Mouse (Mus musculus) thymus, postnatal 36 days (tissue): Measurements from ENCODE around the gene Elmsan1.

Source experiments
- DNase-seq, 2 experiments: peaks; one replicate each; pipeline ENCODE4 v3.0.0; 2022; ENCODE audit warnings: mixed read lengths in 2 of 2

Elmsan1 gene

GRCm38 (mm10) chr12:84215758-84216440, 2.8 kb downstream of the Elmsan1 start:
- no peak for DNase-seq

GRCm38 (mm10) chr12:84214495-84215175, 4.0 kb downstream of the Elmsan1 start:
- no peak for DNase-seq

GRCm38 (mm10) chr12:84212297-84212696, 6.4 kb downstream of the Elmsan1 start:
- DNase-seq, result no peak

- no peak for DNase-seq
Measured at GRCm38 (mm10) chr12:84211021-84211538, 7.6 kb downstream of the Elmsan1 start.

- no peak for DNase-seq
Measured at GRCm38 (mm10) chr12:84210288-84210687, 8.4 kb downstream of the Elmsan1 start.

GRCm38 (mm10) chr12:84209093-84209492, 9.6 kb downstream of the Elmsan1 start:
- no peak for DNase-seq

- no peak for DNase-seq
Measured at GRCm38 (mm10) chr12:84207209-84207817, 11.4 kb downstream of the Elmsan1 start.

GRCm38 (mm10) chr12:84206525-84206924, 12.2 kb downstream of the Elmsan1 start:
- DNase-seq, result peak; percentile 24 to 52

- no peak for DNase-seq
Measured at GRCm38 (mm10) chr12:84205659-84206185, 13.0 kb downstream of the Elmsan1 start.

- no peak for DNase-seq
Measured at GRCm38 (mm10) chr12:84204662-84205061, 14.0 kb downstream of the Elmsan1 start.

GRCm38 (mm10) chr12:84203778-84204216, 14.9 kb downstream of the Elmsan1 start:
- DNase-seq, result no peak

- DNase-seq, result no peak
Measured at GRCm38 (mm10) chr12:84203170-84203777, 15.4 kb downstream of the Elmsan1 start.

GRCm38 (mm10) chr12:84202561-84202960, 16.1 kb downstream of the Elmsan1 start:
- no peak for DNase-seq

- DNase-seq, result no peak
Measured at GRCm38 (mm10) chr12:84201686-84202484, 16.8 kb downstream of the Elmsan1 start.

GRCm38 (mm10) chr12:84201222-84201621, 17.5 kb downstream of the Elmsan1 start:
- no peak for DNase-seq

GRCm38 (mm10) chr12:84198880-84199279, 19.8 kb downstream of the Elmsan1 start:
- DNase-seq, result no peak

GRCm38 (mm10) chr12:84198076-84198679, 20.5 kb downstream of the Elmsan1 start:
- no peak for DNase-seq

GRCm38 (mm10) chr12:84195195-84195594, 23.5 kb downstream of the Elmsan1 start:
- no peak for DNase-seq

GRCm38 (mm10) chr12:84194400-84195109, 24.1 kb downstream of the Elmsan1 start:
- no peak for DNase-seq

- DNase-seq, result peak; percentile 91 to 93
Measured at GRCm38 (mm10) chr12:84193642-84194399, 24.9 kb downstream of the Elmsan1 start.
